Mouse (Mus musculus) neural tube, embryonic 15.5 days (tissue): ENCODE measurements at regions not wholly inside any gene's neighbourhood (a gene's known extent, or its start where the extent isn't known, plus 50 kb on each side); places are given as distances from the start of the nearest gene placed in this dataset.

Source experiments
- ATAC-seq: fragments of 200-750 bp; cut with Nextera tagmentation; 2 replicates; pipeline ENCODE4 v1.8.0; 2017; ENCODE audit warnings: mild to moderate bottlenecking, moderate TSS enrichment, moderate library complexity; ENCODE audit not compliant: low FRiP score
- H3K27ac ChIP-seq: fragments of 300-500 bp; sonication (generic); replicated peaks from 2 replicates; pipeline ENCODE4 v1.5.1; 2015; ENCODE audit warnings: mild to moderate bottlenecking, inconsistent platforms
- H3K27me3 ChIP-seq: fragments of 300-500 bp; sonication (generic); replicated peaks from 2 replicates; pipeline ENCODE4 v1.6.1; 2015; ENCODE audit warnings: inconsistent platforms
- H3K36me3 ChIP-seq: fragments of 300-500 bp; sonication (generic); 2 replicates; pipeline ENCODE4 v1.6.1; 2015; ENCODE audit warnings: inconsistent platforms
- H3K4me1 ChIP-seq: fragments of 300-500 bp; sonication (generic); 2 replicates; pipeline ENCODE4 v1.6.1; 2015; ENCODE audit warnings: inconsistent platforms
- H3K4me2 ChIP-seq: fragments of 300-500 bp; sonication (generic); 2 replicates; pipeline ENCODE4 v1.6.1; 2015; ENCODE audit warnings: inconsistent platforms, mild to moderate bottlenecking, moderate library complexity
- H3K4me3 ChIP-seq: fragments of 300-500 bp; sonication (generic); replicated peaks from 2 replicates; pipeline ENCODE4 v1.5.1; 2015; ENCODE audit warnings: mild to moderate bottlenecking, inconsistent platforms
- H3K9ac ChIP-seq: fragments of 300-500 bp; sonication (generic); replicated peaks from 2 replicates; pipeline ENCODE4 v1.6.1; 2015; ENCODE audit warnings: mild to moderate bottlenecking, inconsistent platforms
- H3K9me3 ChIP-seq: fragments of 300-500 bp; sonication (generic); replicated peaks from 2 replicates; pipeline ENCODE4 v1.6.1; 2016; ENCODE audit warnings: inconsistent platforms
- WGBS: fragments of 180-500 bp; shearing (Covaris S2); methylation state at CpG from one replicate; pipeline ENCODE4 v1.1.7; 2015; ENCODE audit warnings: mixed read lengths; 5-methylcytosine and 5-hydroxymethylcytosine counted together

DNA sequence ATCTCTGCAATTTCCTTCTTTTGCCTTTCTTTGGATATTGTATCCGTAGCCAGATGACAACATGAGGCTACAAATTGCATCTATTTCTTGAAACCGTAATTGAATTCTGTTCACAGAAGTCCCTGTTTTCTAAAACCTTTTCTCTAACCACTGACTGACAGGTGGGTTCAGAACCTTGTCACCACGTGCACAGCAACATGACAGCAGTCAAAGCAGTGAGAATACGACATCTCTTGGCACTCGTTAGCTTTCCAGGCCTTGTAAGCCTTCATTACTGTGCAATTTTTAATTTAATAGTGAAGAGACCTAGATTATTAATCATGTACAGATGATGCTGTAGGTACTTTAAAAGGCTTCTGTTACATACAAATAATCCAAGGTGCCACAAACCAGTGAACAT, 297.3 kb upstream of the Cxadr start:
- 78% methylated on average over 5 of the region's 5 CpGs for WGBS
- no peak overlapping the region for H3K9ac ChIP-seq
- H3K9me3 ChIP-seq = no peaks in the 10 kb centered on the region
- no peak for ATAC-seq
- H3K4me2 ChIP-seq = no peak overlapping the region
- no peak overlapping the region for H3K27ac ChIP-seq
- no peaks in the 10 kb centered on the region for H3K36me3 ChIP-seq
- no peaks in the 10 kb centered on the region for H3K4me1 ChIP-seq
- H3K4me3 ChIP-seq = no peak overlapping the region
- no peaks in the 10 kb centered on the region for H3K27me3 ChIP-seq

DNA sequence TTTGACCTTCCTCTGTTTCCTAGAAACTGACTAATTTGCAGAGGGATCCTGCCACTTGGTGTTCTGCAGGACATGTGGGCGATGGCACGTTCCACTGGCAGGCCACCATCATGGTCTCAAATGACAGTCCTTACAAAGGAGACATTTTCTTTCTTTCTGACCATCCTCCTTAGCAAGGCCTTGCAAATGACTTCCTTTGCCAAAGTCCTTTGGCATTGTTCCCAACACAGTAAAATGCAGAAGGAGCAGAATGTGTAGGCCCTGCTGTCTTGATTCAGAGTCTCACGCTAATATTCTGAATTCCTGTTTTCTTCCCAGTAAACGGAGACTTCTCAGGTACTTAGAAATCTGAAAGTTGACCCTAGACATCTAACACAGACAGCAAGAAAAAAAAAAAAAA, 308.3 kb upstream of the Cxadr start:
- no peak overlapping the region for H3K4me3 ChIP-seq
- H3K27ac ChIP-seq = no peak overlapping the region
- H3K27me3 ChIP-seq = no peaks in the 10 kb centered on the region
- H3K4me2 ChIP-seq = no peak overlapping the region
- WGBS = 67% methylated on average over 4 of the region's 4 CpGs
- H3K9me3 ChIP-seq = no peaks in the 10 kb centered on the region
- H3K9ac ChIP-seq = no peak overlapping the region
- no peaks in the 10 kb centered on the region for H3K4me1 ChIP-seq
- no peak for ATAC-seq
- H3K36me3 ChIP-seq = no peaks in the 10 kb centered on the region

DNA sequence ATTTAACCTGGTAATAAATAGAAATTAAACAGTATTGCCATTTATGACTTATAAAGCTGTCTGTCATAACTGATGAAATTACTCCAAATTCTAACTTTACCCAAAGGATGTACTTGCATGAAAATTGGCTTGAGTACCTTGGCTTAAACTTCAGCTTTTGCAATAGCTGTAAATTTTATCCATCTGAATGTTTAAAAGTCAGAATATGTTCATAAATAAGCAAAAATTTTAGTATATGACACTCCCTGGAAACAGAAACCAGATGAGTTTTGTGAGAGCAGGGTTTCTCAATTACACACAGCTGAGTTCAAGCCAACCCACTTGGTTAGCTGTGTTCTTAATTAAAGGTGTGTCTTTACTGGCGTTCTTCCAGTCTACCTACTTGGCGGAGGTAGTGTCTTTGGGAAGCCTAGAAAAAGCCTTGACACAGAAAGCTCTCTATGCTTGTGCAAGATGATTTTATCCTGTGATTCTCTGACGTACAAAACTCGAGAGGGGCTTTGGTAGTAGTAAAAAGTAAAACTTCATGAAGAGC, 311.4 kb upstream of the Cxadr start:
- Histone ChIP-seq H3K27ac (no peak overlapping the region), H3K27me3 (no peaks in the 10 kb centered on the region), H3K4me1 (peaks cover 7% of the 10 kb centered on the region; the same call in 1 of the 2 replicates), H3K4me2 (no peak overlapping the region), H3K9me3 (no peaks in the 10 kb centered on the region), H3K9ac (no peak overlapping the region), H3K36me3 (no peaks in the 10 kb centered on the region), H3K4me3 (no peak overlapping the region)
- no peak for ATAC-seq
- 95% methylated on average over 4 of the region's 4 CpGs for WGBS

DNA sequence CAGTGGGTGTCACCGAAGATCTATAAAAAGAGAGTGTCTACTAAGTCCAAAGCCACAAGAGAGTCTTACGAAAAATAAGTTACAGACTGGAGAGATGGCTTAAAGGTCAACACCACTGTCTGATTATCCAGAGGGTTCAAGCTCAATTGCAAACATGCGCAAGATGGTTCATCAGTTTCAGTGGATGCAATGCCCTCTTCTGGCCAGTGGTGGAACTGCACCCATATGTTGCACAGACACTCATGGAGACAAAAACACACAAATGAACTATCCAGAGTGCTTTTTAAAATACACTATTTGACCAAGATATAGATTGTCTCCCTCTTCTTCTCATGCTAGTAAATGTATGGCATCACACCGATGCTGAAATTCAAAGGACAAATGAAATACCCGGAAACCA, 312.1 kb upstream of the Cxadr start:
- no peak for ATAC-seq
- Histone ChIP-seq H3K4me3 (no peak overlapping the region), H3K9ac (no peak overlapping the region), H3K9me3 (no peaks in the 10 kb centered on the region), H3K36me3 (no peaks in the 10 kb centered on the region), H3K4me1 (peaks cover 7% of the 10 kb centered on the region; the same call in 1 of the 2 replicates), H3K27ac (no peak overlapping the region), H3K4me2 (no peak overlapping the region), H3K27me3 (no peaks in the 10 kb centered on the region)
- 98% methylated on average over 5 of the region's 5 CpGs for WGBS

DNA sequence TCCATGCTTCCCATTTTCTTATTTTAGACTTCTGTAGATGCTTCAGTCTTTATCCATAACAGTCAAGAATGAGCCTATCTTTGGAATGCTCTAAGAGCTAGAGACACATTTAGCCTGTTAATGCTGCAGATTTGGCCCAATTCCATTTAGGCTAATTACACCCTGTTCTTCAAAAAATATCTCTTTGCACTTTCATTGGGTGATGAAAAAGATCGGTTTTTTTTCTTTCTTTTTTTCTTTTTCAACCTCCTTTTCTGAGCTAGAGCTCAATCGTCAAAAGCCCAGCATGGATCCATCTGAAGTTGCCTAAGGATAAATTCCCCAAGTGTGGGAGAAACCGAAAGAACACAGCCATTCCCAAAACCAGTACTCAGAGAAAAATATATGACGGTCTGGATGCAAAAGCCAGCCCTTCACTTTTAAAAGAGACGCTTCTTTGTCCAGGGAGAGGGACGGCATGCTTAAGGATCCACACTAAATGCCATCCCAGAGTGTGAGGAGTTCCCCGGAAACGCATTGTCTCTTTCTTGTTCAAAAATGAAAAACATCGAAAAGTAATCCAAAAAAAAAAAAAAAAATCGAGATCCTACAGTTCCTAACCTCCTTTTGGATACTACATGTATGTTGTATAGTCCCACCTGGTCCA, 314.3 kb upstream of the Cxadr start:
- WGBS = 20% methylated on average over 10 of the region's 10 CpGs
- peak; percentile 80; the same call in 1 of the 2 replicates for ATAC-seq
- H3K4me2 ChIP-seq = peak overlapping the region; percentile 36

DNA sequence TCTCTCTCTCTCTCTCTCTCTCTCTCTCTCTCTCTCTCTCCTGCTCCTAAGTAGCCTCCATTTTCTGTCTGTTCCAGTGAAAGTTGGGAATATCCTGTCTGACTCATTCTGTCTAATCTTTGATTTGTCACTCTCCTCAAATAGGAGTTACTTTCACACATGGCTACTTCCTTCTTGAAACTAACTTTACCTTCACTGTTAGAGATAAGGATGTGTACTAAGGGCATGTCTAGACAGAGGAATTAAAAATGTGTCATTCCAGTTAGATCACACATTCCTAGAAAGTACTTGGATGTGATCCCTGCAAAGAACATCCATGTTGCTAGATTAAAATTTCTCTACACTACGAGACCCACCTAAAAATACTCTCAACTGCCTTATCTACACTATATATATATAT, 346.9 kb upstream of the Gm11146 start:
- Histone ChIP-seq H3K36me3 (no peaks in the 10 kb centered on the region), H3K4me2 (no peak overlapping the region), H3K27me3 (no peaks in the 10 kb centered on the region), H3K9me3 (no peaks in the 10 kb centered on the region; the same call in 1 of the 2 replicates), H3K9ac (no peak overlapping the region), H3K4me3 (no peak overlapping the region), H3K4me1 (no peaks in the 10 kb centered on the region), H3K27ac (no peak overlapping the region)
- ATAC-seq = no peak
- 94% methylated on average over 1 of the region's 1 CpGs for WGBS

More for the DNA sequence above, 314.3 kb upstream of the Cxadr start:
- Histone ChIP-seq H3K4me1 (peaks cover 7% of the 10 kb centered on the region; the same call in 1 of the 2 replicates), H3K9ac (no peak overlapping the region), H3K36me3 (no peaks in the 10 kb centered on the region), H3K4me3 (0 out of 2 replicates have a peak overlapping the region, but pooled peaks have one; percentile 5), H3K9me3 (no peaks in the 10 kb centered on the region), H3K27ac (peak overlapping the region; percentile 60), H3K27me3 (no peaks in the 10 kb centered on the region)

DNA sequence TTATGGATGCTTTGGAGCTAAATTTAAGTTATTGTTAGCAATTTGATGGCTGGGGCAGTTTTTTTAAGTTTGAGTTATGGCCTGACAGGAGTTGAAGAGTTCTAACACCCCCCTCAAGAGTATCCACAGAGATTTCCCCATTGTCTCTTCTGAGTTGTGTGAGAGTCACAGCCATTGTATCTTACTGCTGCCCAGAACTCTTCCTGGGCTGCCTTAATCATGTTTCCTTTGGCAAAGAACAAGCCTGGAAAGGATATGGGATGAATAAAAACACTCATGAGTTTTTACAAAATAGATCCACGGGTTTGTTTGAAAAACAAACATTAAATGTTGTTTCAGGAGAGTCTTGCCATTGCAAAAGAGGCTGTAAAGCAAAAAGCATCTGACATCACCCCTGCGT, 343.5 kb upstream of the Gm11146 start:
- Histone ChIP-seq H3K9me3 (no peaks in the 10 kb centered on the region), H3K4me1 (no peaks in the 10 kb centered on the region), H3K4me3 (no peak overlapping the region), H3K9ac (no peak overlapping the region), H3K4me2 (no peak overlapping the region), H3K27me3 (no peaks in the 10 kb centered on the region), H3K27ac (no peak overlapping the region), H3K36me3 (no peaks in the 10 kb centered on the region)
- 44% methylated on average over 2 of the region's 2 CpGs for WGBS
- no peak for ATAC-seq

DNA sequence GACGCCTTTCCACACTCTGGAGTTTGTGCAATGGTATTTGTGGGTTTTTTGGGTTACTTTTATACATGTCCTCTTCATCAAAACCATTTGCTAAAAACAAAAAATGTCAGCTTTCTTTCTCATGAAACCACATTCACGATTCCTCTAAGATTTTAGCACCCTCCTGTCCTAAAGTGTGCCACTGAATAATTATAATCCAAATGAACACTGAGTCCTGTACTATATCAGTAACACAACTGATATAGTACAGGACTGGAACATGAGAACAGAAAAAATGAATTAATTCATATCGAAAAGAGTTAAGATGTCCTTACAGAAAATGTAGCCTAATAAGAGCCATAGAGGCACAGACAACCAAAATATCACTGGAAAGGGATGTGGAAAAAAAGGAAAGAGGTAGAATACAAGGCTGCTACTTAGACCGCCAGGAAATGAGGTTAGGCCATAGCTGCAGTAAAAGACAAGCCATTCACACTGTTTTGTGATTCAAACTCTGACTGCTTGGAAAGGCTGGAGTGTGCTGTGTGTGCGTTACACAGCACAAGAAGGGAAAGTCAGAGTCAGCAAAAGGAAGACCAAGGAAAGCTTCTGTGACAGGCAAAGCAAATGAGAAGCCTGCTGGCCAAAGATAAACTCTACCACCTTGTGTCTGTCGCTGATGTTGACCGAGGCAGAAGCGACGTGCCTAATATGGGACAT, 329.3 kb upstream of the Gm11146 start:
- Histone ChIP-seq H3K9ac (no peak overlapping the region), H3K4me3 (no peak overlapping the region), H3K27me3 (no peaks in the 10 kb centered on the region), H3K9me3 (no peaks in the 10 kb centered on the region), H3K4me2 (no peak overlapping the region), H3K27ac (no peak overlapping the region), H3K4me1 (no peaks in the 10 kb centered on the region), H3K36me3 (no peaks in the 10 kb centered on the region)
- no peak for ATAC-seq
- WGBS = 80% methylated on average over 9 of the region's 9 CpGs

DNA sequence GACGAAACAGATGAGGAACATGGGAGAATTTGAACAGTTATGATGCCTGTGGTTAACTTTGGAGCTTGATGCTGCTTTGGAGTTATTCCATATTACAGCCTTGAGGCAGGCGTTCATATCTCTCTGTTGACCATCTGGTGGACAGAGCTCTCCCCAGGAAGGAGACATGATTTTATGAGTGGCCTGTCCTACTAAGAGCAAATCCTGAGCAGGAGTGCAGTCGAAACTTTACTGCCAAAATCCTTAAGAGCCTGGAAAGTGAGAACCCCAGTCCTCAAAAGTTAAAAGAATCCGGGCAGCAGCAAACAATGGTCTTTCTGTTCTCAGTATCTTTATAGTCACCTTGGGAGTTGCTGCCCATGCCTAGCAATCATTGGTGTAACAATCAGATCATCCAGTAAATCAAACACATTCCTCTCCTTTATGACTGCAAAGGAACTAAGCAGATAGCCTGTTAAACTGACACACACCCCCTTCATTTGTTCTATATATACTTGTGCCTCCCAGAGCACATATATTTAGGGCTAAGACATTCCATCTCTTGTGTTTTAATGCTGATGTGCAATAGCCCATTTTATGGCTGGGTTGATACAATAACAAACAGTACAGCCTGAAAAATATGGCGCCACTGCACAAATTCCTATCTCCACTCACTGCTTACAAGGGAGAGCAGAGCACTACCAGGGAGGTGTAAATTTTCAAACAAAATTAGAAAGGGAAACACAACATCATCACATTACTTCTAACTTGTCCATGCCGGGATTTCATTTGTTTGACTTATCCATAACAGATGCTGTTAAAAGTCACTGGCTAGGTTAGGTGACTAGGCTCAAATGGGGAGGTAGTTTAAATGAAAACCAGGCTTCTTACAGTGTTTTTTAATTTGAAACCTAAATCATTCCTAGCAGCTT, 312.5 kb upstream of the Gm11146 start:
- ATAC-seq = no peak

DNA sequence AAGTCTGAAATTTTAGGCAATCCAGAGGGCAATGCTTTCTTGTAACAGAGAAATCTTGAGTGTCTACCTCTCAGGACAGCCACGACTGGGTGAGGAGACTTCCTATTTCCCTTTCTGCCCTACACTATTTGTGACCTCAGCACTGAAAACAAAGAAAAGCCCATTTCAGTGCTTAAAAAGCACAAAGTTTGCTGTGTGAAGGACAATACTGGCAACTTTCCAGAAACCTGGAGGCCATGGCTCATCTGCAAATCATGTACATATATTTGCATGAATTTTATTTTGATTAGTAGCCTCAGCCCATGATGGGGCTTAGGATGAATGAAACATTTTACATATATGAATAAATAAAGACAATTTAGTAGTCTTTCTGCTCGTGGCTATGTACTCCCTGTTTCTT, 292.4 kb upstream of the Gm11146 start:
- Histone ChIP-seq H3K4me1 (no peaks in the 10 kb centered on the region; the same call in 1 of the 2 replicates), H3K27ac (peak overlapping the region; percentile 51; the same call in 1 of the 2 replicates), H3K27me3 (no peaks in the 10 kb centered on the region), H3K9me3 (no peaks in the 10 kb centered on the region), H3K36me3 (no peaks in the 10 kb centered on the region), H3K9ac (no peak overlapping the region), H3K4me2 (no peak overlapping the region), H3K4me3 (no peak overlapping the region)
- 18% methylated on average over 2 of the region's 2 CpGs for WGBS
- no peak for ATAC-seq

More for the DNA sequence above, 312.5 kb upstream of the Gm11146 start:
- no peak overlapping the region for H3K4me3 ChIP-seq
- H3K27ac ChIP-seq = no peak overlapping the region
- 58% methylated on average over 6 of the region's 6 CpGs for WGBS
- H3K9ac ChIP-seq = no peak overlapping the region
- H3K36me3 ChIP-seq = no peaks in the 10 kb centered on the region
- H3K4me1 ChIP-seq = no peaks in the 10 kb centered on the region
- H3K9me3 ChIP-seq = no peaks in the 10 kb centered on the region
- H3K27me3 ChIP-seq = no peaks in the 10 kb centered on the region
- no peak overlapping the region for H3K4me2 ChIP-seq

DNA sequence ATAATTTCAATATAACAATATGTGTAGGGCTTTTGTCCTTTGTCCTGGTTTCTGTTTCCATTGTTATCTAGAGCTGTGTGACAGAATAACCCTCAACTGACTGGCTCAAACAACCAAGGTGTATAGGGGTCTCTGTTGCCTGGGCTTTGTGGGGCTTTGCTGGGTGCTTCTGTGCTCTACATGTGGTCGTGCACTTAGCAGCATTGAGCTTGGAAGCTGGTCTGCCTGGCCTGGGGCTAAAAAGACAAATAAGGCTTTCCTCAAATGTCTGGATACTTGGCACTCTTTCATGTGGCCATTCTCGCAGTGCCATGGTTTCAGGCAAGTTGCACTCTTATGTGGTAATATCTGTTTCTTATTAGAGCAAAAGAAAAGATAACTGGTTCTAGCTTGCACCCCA, 291.8 kb upstream of the Gm11146 start:
- H3K9me3 ChIP-seq = no peaks in the 10 kb centered on the region
- no peak for ATAC-seq
- no peaks in the 10 kb centered on the region for H3K27me3 ChIP-seq
- no peak overlapping the region for H3K4me2 ChIP-seq
- WGBS = 22% methylated on average over 2 of the region's 2 CpGs
- H3K4me1 ChIP-seq = no peaks in the 10 kb centered on the region; the same call in 1 of the 2 replicates
- H3K36me3 ChIP-seq = no peaks in the 10 kb centered on the region
- peak overlapping the region; percentile 37; the same call in 1 of the 2 replicates for H3K27ac ChIP-seq
- no peak overlapping the region for H3K9ac ChIP-seq
- no peak overlapping the region for H3K4me3 ChIP-seq
